Mouse (Mus musculus) olfactory bulb, adult 2 months (tissue): Measurements from ENCODE around the gene Fbxl16. TPM values are rescaled to one million over a fixed set of nuclear protein-coding genes. Genes with fewer than 3 reads are reported as not detected.

Source experiments
- H3K27ac ChIP-seq: fragments of 200-500 bp; 2 replicates; pipeline ENCODE4 v1.5.1; 2012; ENCODE audit warnings: low read depth, low read length; ENCODE audit not compliant: insufficient read depth
- H3K4me1 ChIP-seq: fragments of 200-500 bp; 2 replicates; pipeline ENCODE4 v1.6.1; 2012; ENCODE audit warnings: low read length; ENCODE audit not compliant: control insufficient read depth, insufficient read depth
- H3K4me3 ChIP-seq: fragments of 200-500 bp; 2 replicates; pipeline ENCODE4 v1.5.1; 2012; ENCODE audit warnings: mild to moderate bottlenecking, low read depth, low read length, moderate library complexity; ENCODE audit not compliant: insufficient read depth
- CTCF ChIP-seq: fragments of 200-500 bp; IDR thresholded peaks from 2 replicates; pipeline ENCODE4 v1.5.1; 2012; ENCODE audit warnings: low read depth, mild to moderate bottlenecking, low read length, moderate library complexity; ENCODE audit not compliant: insufficient read depth
- POLR2A ChIP-seq: fragments of 200-500 bp; IDR thresholded peaks from 2 replicates; pipeline ENCODE4 v1.6.1; 2012; ENCODE audit warnings: mild to moderate bottlenecking, low read depth, low read length, moderate library complexity; ENCODE audit not compliant: insufficient read depth
- WGBS: fragments of 180-500 bp; shearing (Covaris S2); methylation state at CpG from one replicate; pipeline ENCODE4 v1.1.7; 2018; 5-methylcytosine and 5-hydroxymethylcytosine counted together
- polyA plus RNA-seq: library from polyadenylated mRNA; stranded (reverse); fragments of >200 nt; gene quantifications from 2 replicates; pipeline ENCODE4 v1.2.4, GENCODE M21; 2012; ENCODE audit warnings: low replicate concordance; ENCODE audit not compliant: missing spikeins, insufficient read depth, insufficient read length

The Fbxl16 gene
- polyA plus RNA-seq, 1 experiment = not detected

- TF ChIP-seq POLR2A (no peak), CTCF (no peak)
- Histone ChIP-seq H3K4me3 (peak within 1 kb of the TSS; percentile 71), H3K27ac (peak within 1 kb of the TSS; percentile 81), H3K4me1 (peaks cover 45% of the 10 kb centered on the region)
- WGBS = under 1% methylated on average over 18 of the region's 18 CpGs
Observed at GRCm38 (mm10) chr17:25823452-25823851, 14.6 kb downstream of the Fbxl16 start, which contains the start of gene Wdr24. Wdr24 (plus strand) TSS chr17:25823627.

GRCm38 (mm10) chr17:25824362-25825142, 15.7 kb downstream of the Fbxl16 start:
- peaks cover 49% of the 10 kb centered on the region for H3K4me1 ChIP-seq
- H3K4me3 ChIP-seq = peak overlapping the region; percentile 71; the same call in 1 of the 2 replicates
- H3K27ac ChIP-seq = no peak overlapping the region
- TF ChIP-seq POLR2A (no peak), CTCF (no peak)
- 73% methylated on average over 17 of the region's 17 CpGs for WGBS

- peaks cover 52% of the 10 kb centered on the region for H3K4me1 ChIP-seq
- H3K4me3 ChIP-seq = no peak overlapping the region
- WGBS = 87% methylated on average over 6 of the region's 6 CpGs
- TF ChIP-seq POLR2A = no peak
- TF ChIP-seq CTCF = no peak; the same call in 1 of the 2 replicates
- H3K27ac ChIP-seq = no peak overlapping the region
Observed at GRCm38 (mm10) chr17:25825311-25825710, 16.4 kb downstream of the Fbxl16 start.

GRCm38 (mm10) chr17:25825984-25826570, 17.2 kb downstream of the Fbxl16 start:
- H3K27ac ChIP-seq = no peak overlapping the region
- H3K4me3 ChIP-seq = no peak overlapping the region
- no peak for TF ChIP-seq POLR2A
- no peak for TF ChIP-seq CTCF
- H3K4me1 ChIP-seq = peaks cover 59% of the 10 kb centered on the region
- WGBS = 93% methylated on average over 27 of the region's 27 CpGs

- no peak for TF ChIP-seq CTCF
- no peak for TF ChIP-seq POLR2A
- H3K27ac ChIP-seq = no peak overlapping the region
- WGBS = 95% methylated on average over 13 of the region's 13 CpGs
- H3K4me3 ChIP-seq = no peak overlapping the region
- peaks cover 69% of the 10 kb centered on the region for H3K4me1 ChIP-seq
Observed at GRCm38 (mm10) chr17:25827011-25827410, 18.1 kb downstream of the Fbxl16 start.

- H3K4me1 ChIP-seq = peaks cover 70% of the 10 kb centered on the region
- TF ChIP-seq CTCF = no peak
- TF ChIP-seq POLR2A = no peak
- 90% methylated on average over 22 of the region's 22 CpGs for WGBS
- no peak overlapping the region for H3K27ac ChIP-seq
- H3K4me3 ChIP-seq = no peak overlapping the region
Observed at GRCm38 (mm10) chr17:25827546-25828222, 18.8 kb downstream of the Fbxl16 start.

- Histone ChIP-seq H3K27ac (peak overlapping the region; percentile 81; the same call in 1 of the 2 replicates), H3K4me1 (peaks cover 70% of the 10 kb centered on the region), H3K4me3 (peak overlapping the region; percentile 75)
- WGBS = 70% methylated on average over 8 of the region's 8 CpGs
- TF ChIP-seq POLR2A (no peak), CTCF (no peak)
Observed at GRCm38 (mm10) chr17:25828223-25828594, 19.3 kb downstream of the Fbxl16 start.

- H3K4me1 ChIP-seq = peaks cover 72% of the 10 kb centered on the region
Observed at GRCm38 (mm10) chr17:25828712-25829557, 20.1 kb downstream of the Fbxl16 start, which contains the start of gene Jmjd8. Jmjd8 (plus strand) TSS chr17:25828867.

More at GRCm38 (mm10) chr17:25828712-25829557, 20.1 kb downstream of the Fbxl16 start, which contains the start of gene Jmjd8:
- WGBS = under 1% methylated on average over 32 of the region's 32 CpGs
- TF ChIP-seq POLR2A = peak; percentile 79
- no peak for TF ChIP-seq CTCF
- Histone ChIP-seq H3K27ac (peak within 1 kb of the TSS; percentile 81), H3K4me3 (peak within 1 kb of the TSS; percentile 75)
